Mouse (Mus musculus): ENCODE data around the gene Pld2.
"Not testable (repeated sequence)": the region's sequence is repeated elsewhere in the genome, so short reads cannot be mapped to it uniquely, and the experiment has no call there.

Gene Pld2

GRCm38 (mm10) chr11:70539877-70540587 is at the start of gene Pld2:
Pld2 (plus strand) TSS chr11:70540064.
- DNase-seq (ENCODE audit: low read depth, low spot score): peak; percentile 86

GRCm38 (mm10) chr11:70499566-70500475 is 40.0 kb upstream of the Pld2 start:
- DNase-seq (ENCODE audit: low read depth, low spot score): peak; percentile 10

GRCm38 (mm10) chr11:70500476-70500812 is 39.4 kb upstream of the Pld2 start:
- no peak for DNase-seq (ENCODE audit: low read depth, low spot score)

GRCm38 (mm10) chr11:70502018-70502417 is 37.8 kb upstream of the Pld2 start:
- no peak for DNase-seq (ENCODE audit: low read depth, low spot score)

GRCm38 (mm10) chr11:70504970-70505369 is 34.9 kb upstream of the Pld2 start, which contains the start of gene Tm4sf5:
Tm4sf5 (plus strand) TSS chr11:70505244.
- no peak for DNase-seq (ENCODE audit: low read depth, low spot score)

GRCm38 (mm10) chr11:70506385-70506784 is 33.5 kb upstream of the Pld2 start:
- peak; percentile 59 for DNase-seq (ENCODE audit: low read depth, low spot score)

GRCm38 (mm10) chr11:70506962-70507515 is 32.8 kb upstream of the Pld2 start:
- DNase-seq (ENCODE audit: low read depth, low spot score): no peak

GRCm38 (mm10) chr11:70509753-70510564 is 29.9 kb upstream of the Pld2 start:
- peak; percentile 85 for DNase-seq (ENCODE audit: low read depth, low spot score)

- DNase-seq (ENCODE audit: low read depth, low spot score): no peak
These were observed 28.6 kb upstream of the Pld2 start for GRCm38 (mm10) chr11:70511242-70511641.

- DNase-seq (ENCODE audit: low read depth, low spot score): no peak
These were observed 28.0 kb upstream of the Pld2 start for GRCm38 (mm10) chr11:70511825-70512224.

GRCm38 (mm10) chr11:70512709-70513342 is 27.0 kb upstream of the Pld2 start:
- DNase-seq (ENCODE audit: low read depth, low spot score): no peak

- DNase-seq (ENCODE audit: low read depth, low spot score): no peak
These were observed 26.3 kb upstream of the Pld2 start for GRCm38 (mm10) chr11:70513520-70513919.

GRCm38 (mm10) chr11:70514288-70514687 is 25.6 kb upstream of the Pld2 start, which contains the start of gene Vmo1:
Vmo1 (minus strand) TSS chr11:70514616.
- no peak for DNase-seq (ENCODE audit: low read depth, low spot score)

GRCm38 (mm10) chr11:70516352-70516751 is 23.5 kb upstream of the Pld2 start:
- peak; percentile 75 for DNase-seq (ENCODE audit: low read depth, low spot score)

GRCm38 (mm10) chr11:70518436-70518835 is 21.4 kb upstream of the Pld2 start:
- DNase-seq (ENCODE audit: low read depth, low spot score): no peak

GRCm38 (mm10) chr11:70518923-70519322 is 20.9 kb upstream of the Pld2 start, which contains the start of gene Gltpd2:
Gltpd2 (plus strand) TSS chr11:70519196.
- DNase-seq (ENCODE audit: low read depth, low spot score): no peak

- DNase-seq (ENCODE audit: low read depth, low spot score): peak; percentile 39
These were observed 19.6 kb upstream of the Pld2 start for GRCm38 (mm10) chr11:70520178-70520769.

- not testable (repeated sequence) for DNase-seq (ENCODE audit: low read depth, low spot score)
These were observed 16.4 kb upstream of the Pld2 start for GRCm38 (mm10) chr11:70523306-70523989.

- DNase-seq (ENCODE audit: low read depth, low spot score): no peak
These were observed 15.1 kb upstream of the Pld2 start for GRCm38 (mm10) chr11:70524782-70525181.

- peak; percentile 100 for DNase-seq (ENCODE audit: low read depth, low spot score)
These were observed 14.6 kb upstream of the Pld2 start, which contains the start of gene Psmb6 for GRCm38 (mm10) chr11:70525184-70525678. Psmb6 (plus strand) TSS chr11:70525367.

Data from brain, adult 2 months (tissue).